Mouse (Mus musculus) neutrophil, adult 5-6 weeks (primary cell): Measurements from ENCODE around the gene Ftcd. TPM values are rescaled to one million over a fixed set of nuclear protein-coding genes. Genes with fewer than 3 reads are reported as not detected.

Experiments
- ATAC-seq: fragments of 151-379, 151-347 bp; 2 replicates; pipeline ENCODE4 v1.8.0; 2017; ENCODE audit warnings: mild to moderate bottlenecking, moderate TSS enrichment; ENCODE audit not compliant: insufficient number of reproducible peaks, poor library complexity, low FRiP score, severe bottlenecking; ENCODE audit errors: extremely low read depth
- total RNA-seq: library from RNA; stranded (forward); fragments of 200-1000 nt; gene quantifications from 2 replicates; pipeline ENCODE4 v1.2.3, GENCODE M21; 2017

Gene Ftcd
- total RNA-seq, 1 experiment from 2014 or later: not detected

- ATAC-seq: no peak
These were observed 14.7 kb downstream of the Ftcd start for GRCm38 (mm10) chr10:76590197-76590596.

- ATAC-seq: no peak
These were observed 20.9 kb downstream of the Ftcd start for GRCm38 (mm10) chr10:76596338-76596737.

GRCm38 (mm10) chr10:76602690-76603089 lies 27.2 kb downstream of the Ftcd start:
- no peak for ATAC-seq

GRCm38 (mm10) chr10:76612473-76612872 lies 37.0 kb downstream of the Ftcd start:
- no peak for ATAC-seq

GRCm38 (mm10) chr10:76622411-76622810 lies 47.0 kb downstream of the Ftcd start:
- no peak for ATAC-seq

- ATAC-seq: no peak
These were observed 47.7 kb downstream of the Ftcd start, which contains the start of gene Col6a2 for GRCm38 (mm10) chr10:76622928-76623680. Gene Col6a2 (minus strand): TSS chr10:76623630.

GRCm38 (mm10) chr10:76623734-76624133 lies 48.3 kb downstream of the Ftcd start:
- no peak for ATAC-seq

- no peak for ATAC-seq
These were observed 49.5 kb downstream of the Ftcd start for GRCm38 (mm10) chr10:76624903-76625302.

GRCm38 (mm10) chr10:76627714-76628113 lies 52.3 kb downstream of the Ftcd start:
- ATAC-seq: no peak

GRCm38 (mm10) chr10:76630657-76631056 lies 55.2 kb downstream of the Ftcd start:
- ATAC-seq: no peak

GRCm38 (mm10) chr10:76632630-76633029 lies 57.2 kb downstream of the Ftcd start:
- ATAC-seq: no peak

GRCm38 (mm10) chr10:76634094-76634571 lies 58.7 kb downstream of the Ftcd start:
- no peak for ATAC-seq

GRCm38 (mm10) chr10:76634584-76634983 lies 59.1 kb downstream of the Ftcd start:
- no peak for ATAC-seq

- ATAC-seq: no peak
These were observed 60.6 kb downstream of the Ftcd start for GRCm38 (mm10) chr10:76636026-76636425.

GRCm38 (mm10) chr10:76636601-76637000 lies 61.2 kb downstream of the Ftcd start:
- ATAC-seq: no peak

Other genes starting within 250 kb of the Ftcd start
- gene Dip2a, start 230.4 kb upstream of the Ftcd start, total RNA-seq: 3.2 and 3.8 TPM in 2 replicates
- gene AC141477.1, start 135.2 kb upstream of the Ftcd start, total RNA-seq: 14.8 and 16.1 TPM in 2 replicates
- gene Pcnt, start 132.9 kb upstream of the Ftcd start, total RNA-seq: 46.9 and 50.8 TPM in 2 replicates
- gene 2610028H24Rik, start 126.6 kb upstream of the Ftcd start, total RNA-seq: not detected in 2 replicates
- 76.0 and 89.6 TPM in 2 replicates for gene Mcm3ap, start 106.7 kb upstream of the Ftcd start, total RNA-seq
- gene Ybey, start 106.5 kb upstream of the Ftcd start, total RNA-seq: 2.4 and 3.8 TPM in 2 replicates
- 4.1 and 10.7 TPM in 2 replicates for gene Lss, start 44.1 kb upstream of the Ftcd start, total RNA-seq
- gene Spatc1l, start 13.4 kb upstream of the Ftcd start, total RNA-seq: not detected in 2 replicates
- gene Col6a2, start 48.0 kb downstream of the Ftcd start, total RNA-seq: not detected in 2 replicates
- not detected in 2 replicates for gene Col6a1, start 150.5 kb downstream of the Ftcd start, total RNA-seq